Mouse (Mus musculus) forebrain, embryonic 10.5 days (tissue): ENCODE data around the gene Mchr1. TPM values are rescaled to one million over a fixed set of nuclear protein-coding genes. Genes with fewer than 3 reads are reported as not detected.
A peak's percentile ranks its signal among the peaks of the same experiment; 100 is the strongest.

Experiments
- DNase-seq: peaks from one replicate; pipeline ENCODE4 v3.0.0-alpha.2; 2017; ENCODE audit warnings: low spot score; ENCODE audit errors: extremely low spot score
- H3K27ac ChIP-seq: fragments of 300-500 bp; sonication (generic); 2 replicates; pipeline ENCODE4 v1.5.1; 2016; ENCODE audit warnings: mild to moderate bottlenecking
- H3K27me3 ChIP-seq: fragments of 300-500 bp; sonication (generic); 2 replicates; pipeline ENCODE4 v1.6.1; 2016; ENCODE audit warnings: mild to moderate bottlenecking; ENCODE audit not compliant: poor library complexity, severe bottlenecking
- H3K36me3 ChIP-seq: fragments of 300-500 bp; sonication (generic); replicated peaks from 2 replicates; pipeline ENCODE4 v1.6.1; 2016; ENCODE audit warnings: mild to moderate bottlenecking, moderate library complexity
- H3K4me1 ChIP-seq: fragments of 300-500 bp; sonication (generic); 2 replicates; pipeline ENCODE4 v1.6.1; 2016
- H3K4me3 ChIP-seq: fragments of 300-500 bp; sonication (generic); 2 replicates; pipeline ENCODE4 v1.5.1; 2016; ENCODE audit warnings: mild to moderate bottlenecking, moderate library complexity
- H3K9me3 ChIP-seq: fragments of 300-500 bp; sonication (generic); 2 replicates; pipeline ENCODE4 v1.6.1; 2016; ENCODE audit warnings: mild to moderate bottlenecking, moderate library complexity
- WGBS: fragments of 180-500 bp; shearing (Covaris S2); methylation state at CpG from one replicate; pipeline ENCODE4 v1.1.7; 2016; 5-methylcytosine and 5-hydroxymethylcytosine counted together
- polyA plus RNA-seq: library from polyadenylated mRNA; unstranded; fragments of >200 nt; fragmentation: Nextera tagmentation; extraction: Ambion mirVana; gene quantifications from 2 replicates; pipeline ENCODE4 v1.2.1, GENCODE M21; 2016

Mchr1 gene
- polyA plus RNA-seq: not detected in 2 replicates

GRCm38 (mm10) chr15:81235086-81235920 is at the start of gene Mchr1:
Gene Mchr1, plus strand, starts transcription at chr15:81235499.
- WGBS: 1% methylated on average over 25 of the region's 25 CpGs
- H3K36me3 ChIP-seq: no peaks in the 10 kb centered on the region
- no peaks in the 10 kb centered on the region for H3K9me3 ChIP-seq
- H3K4me1 ChIP-seq: peaks cover 32% of the 10 kb centered on the region
- peak; percentile 65 for DNase-seq
- peaks cover 60% of the 10 kb centered on the region for H3K27me3 ChIP-seq
- H3K27ac ChIP-seq: peak within 1 kb of the TSS; percentile 63
- H3K4me3 ChIP-seq: peak within 1 kb of the TSS; percentile 59

GRCm38 (mm10) chr15:81189061-81189460 is 46.2 kb upstream of the Mchr1 start:
- Histone ChIP-seq H3K9me3 (no peaks in the 10 kb centered on the region), H3K36me3 (peaks cover 25% of the 10 kb centered on the region), H3K27ac (no peak overlapping the region), H3K4me1 (peaks cover 26% of the 10 kb centered on the region), H3K27me3 (no peaks in the 10 kb centered on the region), H3K4me3 (peak overlapping the region; percentile 76)
- 94% methylated on average over 2 of the region's 2 CpGs for WGBS
- DNase-seq: no peak

- Histone ChIP-seq H3K4me1 (peaks cover 26% of the 10 kb centered on the region), H3K27me3 (no peaks in the 10 kb centered on the region), H3K9me3 (no peaks in the 10 kb centered on the region), H3K27ac (peak overlapping the region; percentile 92), H3K36me3 (peaks cover 25% of the 10 kb centered on the region), H3K4me3 (peak overlapping the region; percentile 76)
- DNase-seq: no peak
- under 1% methylated on average over 46 of the region's 46 CpGs for WGBS
These were observed 45.2 kb upstream of the Mchr1 start for GRCm38 (mm10) chr15:81190011-81190629.

- Histone ChIP-seq H3K9me3 (no peaks in the 10 kb centered on the region), H3K4me3 (peak within 1 kb of the TSS; percentile 76), H3K27ac (peak within 1 kb of the TSS; percentile 92), H3K36me3 (peaks cover 25% of the 10 kb centered on the region), H3K27me3 (no peaks in the 10 kb centered on the region), H3K4me1 (peaks cover 26% of the 10 kb centered on the region)
- under 1% methylated on average over 47 of the region's 48 CpGs for WGBS
- DNase-seq: peak; percentile 99
These were observed 44.6 kb upstream of the Mchr1 start, which contains the start of gene Mrtfa for GRCm38 (mm10) chr15:81190630-81191178. Gene Mrtfa, minus strand, starts transcription at chr15:81190757.

GRCm38 (mm10) chr15:81191303-81191702 is 44.0 kb upstream of the Mchr1 start:
- peak overlapping the region; percentile 76 for H3K4me3 ChIP-seq
- no peaks in the 10 kb centered on the region for H3K9me3 ChIP-seq
- no peak for DNase-seq
- H3K27ac ChIP-seq: peak overlapping the region; percentile 92
- H3K4me1 ChIP-seq: peaks cover 26% of the 10 kb centered on the region
- WGBS: 27% methylated on average over 9 of the region's 9 CpGs
- H3K27me3 ChIP-seq: no peaks in the 10 kb centered on the region
- peaks cover 21% of the 10 kb centered on the region for H3K36me3 ChIP-seq

- WGBS: 88% methylated on average over 5 of the region's 5 CpGs
- no peaks in the 10 kb centered on the region for H3K27me3 ChIP-seq
- DNase-seq: no peak
- peaks cover 11% of the 10 kb centered on the region for H3K36me3 ChIP-seq
- no peak overlapping the region for H3K4me3 ChIP-seq
- no peaks in the 10 kb centered on the region for H3K9me3 ChIP-seq
- peaks cover 26% of the 10 kb centered on the region for H3K4me1 ChIP-seq
- H3K27ac ChIP-seq: no peak overlapping the region
These were observed 43.0 kb upstream of the Mchr1 start for GRCm38 (mm10) chr15:81192316-81192715.

- Histone ChIP-seq H3K4me3 (no peak overlapping the region), H3K27ac (no peak overlapping the region), H3K9me3 (no peaks in the 10 kb centered on the region), H3K27me3 (no peaks in the 10 kb centered on the region), H3K4me1 (peaks cover 26% of the 10 kb centered on the region), H3K36me3 (peaks cover 6% of the 10 kb centered on the region)
- no peak for DNase-seq
- 95% methylated on average over 8 of the region's 8 CpGs for WGBS
These were observed 42.4 kb upstream of the Mchr1 start for GRCm38 (mm10) chr15:81192858-81193257.

GRCm38 (mm10) chr15:81194791-81195190 is 40.5 kb upstream of the Mchr1 start:
- H3K4me1 ChIP-seq: peaks cover 12% of the 10 kb centered on the region
- H3K27me3 ChIP-seq: no peaks in the 10 kb centered on the region
- H3K36me3 ChIP-seq: no peaks in the 10 kb centered on the region
- DNase-seq: no peak
- no peak overlapping the region for H3K27ac ChIP-seq
- H3K9me3 ChIP-seq: no peaks in the 10 kb centered on the region
- no peak overlapping the region for H3K4me3 ChIP-seq
- WGBS: 90% methylated on average over 6 of the region's 6 CpGs

- Histone ChIP-seq H3K4me1 (peaks cover 9% of the 10 kb centered on the region), H3K4me3 (no peak overlapping the region), H3K27ac (no peak overlapping the region), H3K27me3 (no peaks in the 10 kb centered on the region), H3K9me3 (no peaks in the 10 kb centered on the region), H3K36me3 (no peaks in the 10 kb centered on the region)
- WGBS: 63% methylated on average over 4 of the region's 4 CpGs
- no peak for DNase-seq
These were observed 39.9 kb upstream of the Mchr1 start for GRCm38 (mm10) chr15:81195447-81195846.

GRCm38 (mm10) chr15:81197197-81197596 is 38.1 kb upstream of the Mchr1 start:
- Histone ChIP-seq H3K4me3 (no peak overlapping the region), H3K27ac (no peak overlapping the region), H3K4me1 (no peaks in the 10 kb centered on the region), H3K36me3 (no peaks in the 10 kb centered on the region), H3K9me3 (no peaks in the 10 kb centered on the region), H3K27me3 (no peaks in the 10 kb centered on the region)
- 93% methylated on average over 10 of the region's 10 CpGs for WGBS
- no peak for DNase-seq

- DNase-seq: no peak
- H3K9me3 ChIP-seq: no peaks in the 10 kb centered on the region
- no peaks in the 10 kb centered on the region for H3K4me1 ChIP-seq
- no peak overlapping the region for H3K27ac ChIP-seq
- no peaks in the 10 kb centered on the region for H3K27me3 ChIP-seq
- no peak overlapping the region for H3K4me3 ChIP-seq
- no peaks in the 10 kb centered on the region for H3K36me3 ChIP-seq
- 94% methylated on average over 5 of the region's 5 CpGs for WGBS
These were observed 36.9 kb upstream of the Mchr1 start for GRCm38 (mm10) chr15:81198447-81198846.

GRCm38 (mm10) chr15:81199372-81199959 is 35.8 kb upstream of the Mchr1 start:
- Histone ChIP-seq H3K4me3 (no peak overlapping the region), H3K27ac (no peak overlapping the region), H3K27me3 (no peaks in the 10 kb centered on the region), H3K9me3 (no peaks in the 10 kb centered on the region; the same call in 1 of the 2 replicates), H3K36me3 (no peaks in the 10 kb centered on the region), H3K4me1 (no peaks in the 10 kb centered on the region)
- 30% methylated on average over 4 of the region's 4 CpGs for WGBS
- peak; percentile 52 for DNase-seq
